Mouse (Mus musculus) CD4-positive, CD25-positive, alpha-beta regulatory T cell, adult 4 months (primary cell): ENCODE data around the gene Scube3. TPM values are rescaled to one million over a fixed set of nuclear protein-coding genes. Genes with fewer than 3 reads are reported as not detected.
A peak's percentile ranks its signal among the peaks of the same experiment; 100 is the strongest.

Experiments
- ATAC-seq: one replicate; pipeline ENCODE4 v1.8.0; 2017
- polyA plus RNA-seq, 2 experiments: library from polyadenylated mRNA; unstranded; fragments of 100-300 nt; shearing (Covaris generic); gene quantifications; one replicate each; pipeline ENCODE4 v1.2.1; 2017

Gene Scube3
- polyA plus RNA-seq, 2 experiments from 2014 or later = not detected

- no peak for ATAC-seq
Measured at GRCm38 (mm10) chr17:28135496-28135895, 6.4 kb upstream of the Scube3 start.

DNA sequence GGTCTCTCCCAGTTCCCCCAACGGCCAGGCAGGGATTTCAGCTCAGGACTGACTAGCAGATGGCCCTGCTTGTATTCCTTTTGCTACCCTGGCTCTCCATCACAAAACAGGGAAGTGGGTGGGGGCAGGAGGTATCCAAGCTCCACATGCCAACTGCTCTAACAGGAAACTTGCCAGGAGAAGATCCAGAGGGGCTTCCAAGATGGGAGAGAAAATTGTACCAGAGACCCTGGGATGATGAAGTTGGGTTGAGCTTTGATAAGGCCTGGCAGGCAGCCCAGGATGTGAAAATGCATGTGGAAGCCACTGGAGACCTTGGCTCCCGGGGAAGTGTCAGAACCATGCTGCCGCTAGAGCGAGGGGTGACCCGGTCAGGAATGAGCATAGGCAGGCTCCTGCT is 5.7 kb upstream of the Scube3 start:
- no peak for ATAC-seq

- ATAC-seq = no peak
Measured at GRCm38 (mm10) chr17:28138013-28138412, 3.9 kb upstream of the Scube3 start.

DNA sequence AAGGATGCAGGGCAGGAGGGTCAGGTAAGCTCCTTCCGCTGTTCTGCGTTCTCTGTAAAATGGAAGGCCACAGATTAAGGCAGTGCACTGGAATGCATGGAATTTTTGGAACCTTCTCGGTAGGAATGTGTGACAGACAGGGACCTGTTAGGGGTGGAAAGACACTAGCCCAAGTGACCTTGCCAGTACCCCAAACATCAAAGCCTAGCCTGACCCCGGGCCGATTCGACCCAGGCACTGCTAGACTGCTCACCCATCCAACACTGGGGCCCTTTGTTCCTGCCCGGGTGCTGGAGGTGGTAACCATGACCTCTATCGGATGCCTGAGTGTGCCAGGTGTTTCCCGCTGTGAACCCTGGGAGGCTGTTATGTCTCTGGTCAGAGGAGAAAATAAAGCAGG is 3.3 kb upstream of the Scube3 start:
- no peak for ATAC-seq

GRCm38 (mm10) chr17:28140431-28141204 is 1.3 kb upstream of the Scube3 start:
- no peak for ATAC-seq

DNA sequence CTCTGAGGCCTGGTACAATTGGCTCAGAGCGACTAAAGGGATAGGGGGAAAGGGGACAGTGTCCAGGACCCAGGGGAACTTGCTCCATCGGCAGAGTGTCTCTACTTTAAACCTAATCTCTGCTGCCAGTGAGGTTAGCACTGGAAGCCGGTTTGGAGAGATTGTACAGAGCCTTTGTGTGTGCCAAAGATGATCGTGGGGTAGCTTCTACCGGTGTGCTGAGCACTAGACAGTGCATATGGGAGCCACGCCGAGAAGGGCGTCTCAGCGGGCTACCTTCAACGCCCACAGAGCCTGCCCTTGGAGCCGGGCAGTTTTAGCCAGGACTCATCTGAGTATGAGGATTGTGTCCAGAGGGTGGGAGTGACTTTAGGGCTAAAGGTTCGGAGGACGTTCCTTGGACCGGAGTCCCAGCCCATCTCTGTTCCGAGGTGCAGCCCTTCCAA is 713 bp upstream of the Scube3 start:
- no peak for ATAC-seq

GRCm38 (mm10) chr17:28142700-28143610 is 1.0 kb downstream of the Scube3 start:
- no peak for ATAC-seq

GRCm38 (mm10) chr17:28143751-28144150 is 1.8 kb downstream of the Scube3 start:
- ATAC-seq = no peak

GRCm38 (mm10) chr17:28144241-28144640 is 2.3 kb downstream of the Scube3 start:
- no peak for ATAC-seq

- no peak for ATAC-seq
Measured at GRCm38 (mm10) chr17:28148288-28148687, 6.3 kb downstream of the Scube3 start.

DNA sequence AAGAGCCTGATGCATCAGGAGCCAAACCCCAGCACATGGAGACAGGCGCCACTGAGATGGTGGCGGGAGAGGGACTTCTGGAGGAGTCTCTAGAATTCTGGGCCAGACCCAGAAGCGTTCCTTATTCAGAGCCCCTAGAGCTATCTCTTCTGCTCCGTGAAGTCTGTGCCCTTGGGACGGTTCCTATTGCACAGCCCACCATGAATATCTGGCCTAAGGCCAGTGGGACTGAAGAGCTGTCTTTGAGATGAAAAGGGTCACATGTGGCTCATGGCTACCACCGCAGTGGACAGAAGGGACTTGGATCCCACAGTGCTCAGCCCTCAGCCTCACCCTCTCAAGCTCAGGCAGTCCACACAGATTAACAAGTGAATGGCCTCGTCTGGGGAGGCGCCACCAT is 7.8 kb downstream of the Scube3 start:
- no peak for ATAC-seq

DNA sequence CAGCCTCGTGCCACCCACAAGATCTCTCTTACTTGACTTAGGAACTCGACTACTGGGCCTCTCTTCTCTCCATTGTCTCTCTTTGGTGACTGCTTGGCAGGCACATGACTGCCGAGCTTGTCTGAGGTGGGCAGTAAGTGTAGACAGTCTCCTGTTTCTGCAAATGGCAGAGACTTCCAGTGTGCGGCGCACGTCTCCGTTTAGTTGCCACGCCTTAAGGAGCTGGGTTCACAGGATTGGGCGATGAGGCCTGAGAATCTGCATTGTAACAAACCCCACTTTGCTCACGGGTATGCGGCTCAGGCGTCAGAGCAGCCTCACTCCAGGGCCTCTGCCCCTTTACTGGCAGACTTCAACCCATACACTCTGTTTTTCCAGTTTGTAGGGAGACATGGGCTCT is 8.5 kb downstream of the Scube3 start:
- no peak for ATAC-seq

- no peak for ATAC-seq
Measured at GRCm38 (mm10) chr17:28153095-28153494, 11.2 kb downstream of the Scube3 start.

DNA sequence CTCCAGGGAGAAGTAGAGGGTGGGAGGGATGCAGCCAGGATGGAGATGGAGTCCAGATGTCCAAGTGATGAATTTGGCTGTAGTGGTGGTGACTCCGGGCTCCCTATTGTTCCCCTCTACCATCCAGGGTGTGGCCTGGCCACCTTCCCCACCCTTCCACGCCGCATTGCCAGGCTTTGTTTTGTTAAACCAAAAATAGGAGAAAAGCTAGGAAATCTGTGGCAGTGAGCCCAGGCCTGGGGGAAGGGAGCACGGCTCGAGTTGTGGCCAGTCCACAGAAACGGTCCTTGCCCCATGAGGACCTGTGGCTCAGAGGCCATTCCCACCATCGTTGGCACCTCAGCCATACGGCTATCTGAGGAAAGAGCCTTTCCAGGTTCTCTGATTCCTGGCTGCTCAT is 13.0 kb downstream of the Scube3 start:
- no peak for ATAC-seq

DNA sequence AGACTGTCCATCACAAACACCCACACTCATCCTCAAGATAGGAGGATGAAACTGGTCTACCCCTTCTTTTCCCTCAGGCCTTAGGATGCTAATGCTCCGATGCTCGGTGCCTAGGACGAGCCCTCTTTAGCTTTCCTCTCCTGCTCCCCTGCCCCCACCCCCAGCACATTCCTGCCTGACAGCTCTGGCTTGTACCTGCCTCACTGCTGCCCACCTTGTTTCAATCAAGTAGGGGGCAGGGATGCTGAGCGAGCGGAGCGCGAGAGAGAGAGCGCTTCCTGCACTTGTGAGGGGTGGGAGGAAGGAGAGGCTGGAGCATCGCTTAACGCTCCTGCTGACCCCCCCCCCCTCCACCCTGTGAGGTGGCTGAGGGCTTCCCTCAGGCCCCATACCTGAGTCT is 18.4 kb downstream of the Scube3 start:
- ATAC-seq = no peak

DNA sequence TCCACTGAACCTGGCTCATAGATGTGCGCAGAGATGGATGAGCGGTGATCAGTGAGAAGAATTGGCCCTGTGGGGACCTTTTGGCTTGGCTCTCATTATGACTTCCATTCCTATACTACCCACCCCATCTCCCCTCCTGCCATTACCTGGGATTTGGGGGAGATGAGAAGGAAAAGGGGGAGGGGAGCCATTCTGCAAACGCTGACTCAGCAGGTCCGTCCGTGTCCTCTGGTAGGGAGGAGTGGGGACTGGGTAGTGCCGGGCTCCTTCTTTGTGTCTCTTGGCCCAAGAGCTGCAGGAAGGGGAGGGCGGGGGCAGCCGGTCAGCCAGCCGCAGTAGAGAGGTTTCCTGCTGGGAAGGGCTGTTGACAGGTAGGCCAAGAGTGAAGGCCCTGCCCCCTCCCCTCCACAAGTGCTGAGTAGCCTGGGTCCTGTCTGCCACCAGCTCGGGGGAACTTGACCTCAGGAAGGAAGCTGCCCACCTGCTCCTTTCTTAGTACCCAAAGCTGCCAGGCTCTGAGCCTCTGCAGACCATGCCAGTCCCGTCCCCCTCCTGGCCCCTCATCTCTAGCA is 19.5 kb downstream of the Scube3 start:
- no peak for ATAC-seq

GRCm38 (mm10) chr17:28163666-28164065 is 21.7 kb downstream of the Scube3 start:
- ATAC-seq = peak; percentile 72

DNA sequence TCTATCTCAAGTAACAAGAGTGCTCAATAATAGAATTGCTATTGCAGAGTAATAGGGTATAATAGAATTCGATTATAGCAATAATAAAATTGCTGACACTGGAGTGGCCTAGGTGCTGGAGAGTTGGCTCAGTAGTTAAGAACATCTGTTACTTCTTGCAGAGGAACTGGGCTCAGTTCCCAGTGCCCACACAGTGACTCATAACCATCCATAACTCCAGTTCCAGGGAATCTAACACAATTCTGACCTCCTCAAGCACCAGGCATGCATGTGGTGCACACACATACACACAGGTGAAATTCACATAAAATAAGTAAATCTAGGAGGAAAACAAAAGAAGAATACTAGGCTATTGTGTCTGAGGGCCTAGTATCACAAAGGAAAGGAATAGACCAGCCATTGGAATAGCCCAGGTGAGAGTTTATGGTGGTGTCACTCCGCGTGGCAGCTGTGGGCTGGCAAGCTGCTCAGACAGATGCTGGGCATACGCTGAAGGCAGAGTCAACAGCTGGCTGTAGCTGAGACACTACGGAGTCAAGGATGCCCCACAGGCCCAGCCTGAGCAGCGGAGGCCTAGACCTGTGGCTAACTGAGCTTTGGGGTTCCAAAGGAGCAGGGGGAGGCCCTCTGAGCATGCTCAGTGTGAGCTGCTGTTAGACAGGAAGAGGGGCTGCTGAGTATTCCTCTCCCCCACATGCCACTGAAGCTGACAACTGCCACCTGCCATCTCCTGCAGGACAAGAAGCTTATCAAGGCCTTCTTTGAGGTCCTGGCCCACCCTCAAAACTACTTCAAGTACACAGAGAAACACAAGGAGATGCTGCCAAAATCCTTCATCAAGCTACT is 28.7 kb downstream of the Scube3 start:
- ATAC-seq = no peak

- ATAC-seq = no peak
Measured at GRCm38 (mm10) chr17:28172690-28173089, 30.7 kb downstream of the Scube3 start.

DNA sequence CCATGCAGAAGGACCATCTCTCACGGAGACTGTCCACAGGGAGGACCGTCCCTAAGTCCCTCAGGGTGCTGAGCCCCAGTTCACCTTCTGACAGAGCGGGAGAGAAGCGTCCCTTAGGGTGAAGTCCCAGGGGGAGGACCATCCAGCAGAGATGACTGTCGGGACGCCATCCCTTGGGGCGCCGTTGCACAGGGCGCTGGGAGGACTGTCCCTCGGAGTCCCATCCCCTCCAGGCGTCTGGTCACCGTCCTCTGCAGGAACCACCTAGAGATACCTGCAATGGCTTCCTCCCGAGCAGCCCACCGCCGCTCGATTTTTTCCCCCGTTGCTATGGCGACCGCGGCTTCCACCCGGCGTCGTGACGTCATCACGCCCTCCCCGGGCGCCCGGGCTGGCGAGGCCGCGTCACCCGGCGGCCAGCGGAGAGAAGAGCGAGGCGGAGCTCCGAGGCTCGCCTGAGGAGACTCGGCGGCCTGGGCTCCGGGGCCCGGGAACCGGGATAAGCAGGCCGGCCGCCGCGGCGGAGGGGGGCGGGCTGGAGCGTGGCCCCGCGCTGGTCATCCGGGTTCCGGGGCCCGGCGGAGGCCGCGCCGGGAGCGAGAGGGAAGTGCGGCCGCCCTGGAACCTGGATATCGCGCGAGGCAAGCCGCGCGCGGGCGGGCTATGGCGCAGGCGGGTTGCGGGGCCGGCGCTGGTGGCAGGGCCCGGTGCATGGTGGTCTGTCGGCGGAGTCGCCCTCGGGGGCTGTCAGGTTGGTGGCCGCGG is 35.0 kb downstream of the Scube3 start, which contains the start of gene Zfp523:
Gene Zfp523, plus strand, starts transcription at position 355 of the 765 bp plus-strand sequence.
- peak; percentile 88 for ATAC-seq

DNA sequence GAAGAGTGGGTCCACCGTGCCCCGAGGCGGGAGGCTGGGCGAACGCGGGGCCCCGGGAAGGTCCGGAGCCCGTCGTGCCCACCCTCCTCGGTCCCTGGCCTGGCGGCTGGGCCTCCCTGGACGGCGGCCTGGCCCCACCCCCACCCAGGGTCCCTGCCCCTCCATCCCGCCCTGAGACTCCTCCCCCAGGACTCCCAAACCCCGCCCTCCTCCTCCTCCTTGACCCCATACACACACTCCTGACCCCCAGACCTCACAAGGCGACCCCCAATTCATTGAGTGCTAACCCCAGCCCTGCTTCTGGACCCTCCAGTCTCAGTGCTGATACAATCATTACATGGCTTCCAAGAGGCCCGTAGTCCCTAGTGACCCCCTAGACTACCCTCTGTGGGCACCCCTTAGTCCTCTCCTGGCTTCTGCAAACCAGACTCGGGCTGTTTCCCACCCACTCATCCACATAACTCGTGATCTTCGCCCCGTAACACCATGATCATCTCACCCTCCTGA is 35.7 kb downstream of the Scube3 start:
- ATAC-seq = no peak
